In the genomic region with DNA sequence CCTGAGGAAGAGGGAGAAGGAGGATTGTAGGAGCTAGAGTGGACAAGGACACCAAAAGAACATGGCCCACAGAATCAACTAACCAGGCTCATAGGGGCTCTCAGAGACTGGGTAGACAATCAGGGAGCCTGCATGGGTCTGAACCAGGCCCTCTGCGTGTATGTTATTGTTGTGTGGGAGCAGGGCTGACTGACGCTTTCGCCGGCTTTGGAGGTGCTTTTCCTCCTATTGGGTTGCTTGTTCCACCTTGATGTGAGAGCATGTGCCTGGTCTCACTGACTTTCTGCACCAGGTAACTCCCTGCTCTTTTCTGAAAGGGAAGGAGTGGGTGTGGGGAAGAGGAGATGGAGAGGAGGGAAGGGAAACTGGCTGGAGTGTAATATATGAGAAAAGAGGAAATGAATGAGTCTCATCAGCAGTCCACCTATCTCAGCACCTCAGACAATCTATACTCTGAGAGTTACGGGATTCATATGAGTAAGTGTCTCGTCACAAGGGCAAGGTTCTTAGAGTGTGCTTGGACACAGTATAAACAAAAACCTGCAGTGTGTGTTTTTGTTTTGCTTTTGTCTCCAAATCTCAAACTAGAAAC, we compare ENCODE assay signal across 14 mouse cellular contexts.
"Had no signal": no experiment of that assay in that cellular context is flagged by ENCODE, and none has a peak within 500 bp of the region (broad histone marks: within the 10 kb centered on the region; RNA-seq: fewer than 3 reads in every experiment).

No protein-coding gene starts in this region.

- ATAC-seq: intestine, embryonic 15.5 days; midbrain, embryonic 13.5 days had no signal

- H3K9me3 ChIP-seq: intestine, embryonic 15.5 days; limb, embryonic 12.5 days; lung, embryonic 15.5 days; midbrain, embryonic 13.5 days; neural tube, embryonic 12.5 days; stomach, embryonic 15.5 days had no signal

- H3K4me3 ChIP-seq: intestine, embryonic 15.5 days; left cerebral cortex, adult 2 months; limb, embryonic 12.5 days; lung, embryonic 15.5 days; midbrain, embryonic 13.5 days; myocyte; neural tube, embryonic 12.5 days; stomach, embryonic 15.5 days had no signal

- DNase-seq: kidney, adult 8-10 months; kidney, postnatal 25 days; lung, postnatal 14 days; thymus, adult 2 months; thymus, postnatal 25 days had no signal

- H3K27ac ChIP-seq: intestine, embryonic 15.5 days; left cerebral cortex, adult 2 months; limb, embryonic 12.5 days; lung, embryonic 15.5 days; macrophage; midbrain, embryonic 13.5 days; neural tube, embryonic 12.5 days; stomach, embryonic 15.5 days had no signal

- H3K27me3 ChIP-seq: intestine, embryonic 15.5 days; limb, embryonic 12.5 days; lung, embryonic 15.5 days; midbrain, embryonic 13.5 days; neural tube, embryonic 12.5 days; stomach, embryonic 15.5 days had no signal

- H3K4me2 ChIP-seq: intestine, embryonic 15.5 days; limb, embryonic 12.5 days; lung, embryonic 15.5 days; midbrain, embryonic 13.5 days; neural tube, embryonic 12.5 days; stomach, embryonic 15.5 days had no signal

- H3K9ac ChIP-seq: intestine, embryonic 15.5 days; limb, embryonic 12.5 days; lung, embryonic 15.5 days; midbrain, embryonic 13.5 days; neural tube, embryonic 12.5 days; stomach, embryonic 15.5 days had no signal
